ENCODE assay signal across 8 mouse cellular contexts in genomic region chr16:44767967-44768366, GRCm38 (mm10). TPM values are rescaled to one million over a fixed set of nuclear protein-coding genes. Genes with fewer than 3 reads are reported as not detected.
DNase-seq lines count a peak whose midpoint lies in the region; ATAC-seq and TF ChIP-seq lines count a peak whose summit lies in the region.

No protein-coding gene starts in this region.

- H3K9me3 ChIP-seq in kidney, postnatal 0 days (replicated peaks; ENCODE audit: low read length), result no peaks in the 10 kb centered on the region
- no peaks in the 10 kb centered on the region for H3K9me3 ChIP-seq in megakaryocyte, embryonic 14.5 days

- 49% methylated on average over 2 of the region's 2 CpGs for WGBS in kidney, postnatal 0 days

- no peak overlapping the region for H3K9ac ChIP-seq in kidney, postnatal 0 days (ENCODE audit: low read depth, low read length)

- no peaks in the 10 kb centered on the region for H3K27me3 ChIP-seq in kidney, postnatal 0 days (ENCODE audit: insufficient read depth, low read length)
- no peaks in the 10 kb centered on the region for H3K27me3 ChIP-seq in megakaryocyte, embryonic 14.5 days (replicated peaks)

- H3K4me1 ChIP-seq in kidney, postnatal 0 days (replicated peaks; ENCODE audit: insufficient read depth, low read length), result no peaks in the 10 kb centered on the region
- peaks cover 64% of the 10 kb centered on the region for H3K4me1 ChIP-seq in megakaryocyte, embryonic 14.5 days

- H3K4me3 ChIP-seq in kidney, postnatal 0 days (replicated peaks; ENCODE audit: low read depth, low read length), result no peak overlapping the region
- H3K4me3 ChIP-seq in megakaryocyte, embryonic 14.5 days (replicated peaks), result peak overlapping the region; percentile 90

- H3K36me3 ChIP-seq in kidney, postnatal 0 days (ENCODE audit: insufficient read depth, low read length), result no peaks in the 10 kb centered on the region
- peaks cover 34% of the 10 kb centered on the region for H3K36me3 ChIP-seq in megakaryocyte, embryonic 14.5 days (replicated peaks; ENCODE audit: low read length)

- peak; percentile 92 for TF ChIP-seq CTCF in kidney, postnatal 0 days (IDR thresholded peaks at IDR 0.05; ENCODE audit: low read depth)

- H3K27ac ChIP-seq in kidney, postnatal 0 days, result no peak overlapping the region

- peak; percentile 82 for DNase-seq in kidney, postnatal 0 days (ENCODE audit: low spot score)
- DNase-seq in kidney, postnatal 4 days, result no peak
- DNase-seq in ES-CJ7 (ENCODE audit: low read depth, low spot score), result peak; percentile 38
- DNase-seq in embryo, embryonic 10 days (ENCODE audit: low spot score), result peak; percentile 53
- DNase-seq in left cerebral cortex, adult 8-10 months (ENCODE audit: low spot score in 2 of 2), result no peak
- no peak for DNase-seq in spleen, adult 18-20 months
- no peak for DNase-seq in ovary, postnatal 36 days (ENCODE audit: low spot score)

- H3K4me2 ChIP-seq in kidney, postnatal 0 days (ENCODE audit: low read length), result no peak overlapping the region

- no peak for ATAC-seq in kidney, postnatal 0 days (replicated peaks; ENCODE audit: low FRiP score, low read depth)

RNA-seq across cellular contexts. Expression of gene Cd200r1, which starts 2.4 kb away (rescaled TPM):
- polyA plus RNA-seq in kidney, postnatal 0 days (2015; fragmentation: Nextera tagmentation; extraction: Ambion mirVana), result 0.69 and 0.97 TPM in 2 replicates
- polyA plus RNA-seq in megakaryocyte, embryonic 14.5 days (2012; ENCODE audit: insufficient read depth, low replicate concordance), result 4.1 TPM in 1 of 2 replicates, not detected in the other
- total RNA-seq in left cerebral cortex, adult 8-10 months (2022), result 1 to 10 TPM in 1 of 4 experiments, under 1 TPM in 3; 0.67 to 1.0 (median 0.91) TPM

RNA-seq across cellular contexts. Expression of gene Gtpbp8, which starts 21.8 kb away (rescaled TPM):
- polyA plus RNA-seq in kidney, postnatal 0 days (2015; fragmentation: Nextera tagmentation; extraction: Ambion mirVana), result 30.5 and 30.6 TPM in 2 replicates
- 12.5 and 22.7 TPM in 2 replicates for polyA plus RNA-seq in megakaryocyte, embryonic 14.5 days (2012; ENCODE audit: insufficient read depth, low replicate concordance)
- 10 to 100 TPM; 21.0 to 26.3 (median 23.4) TPM for total RNA-seq in left cerebral cortex, adult 8-10 months (2022)

RNA-seq across cellular contexts. Expression of gene Cd200r4, which starts 43.6 kb away (rescaled TPM):
- polyA plus RNA-seq in kidney, postnatal 0 days (2015; fragmentation: Nextera tagmentation; extraction: Ambion mirVana), result 0.07 and 0.18 TPM in 2 replicates
- polyA plus RNA-seq in megakaryocyte, embryonic 14.5 days (2012; ENCODE audit: insufficient read depth, low replicate concordance), result not detected in 2 replicates
- total RNA-seq in left cerebral cortex, adult 8-10 months (2022), result under 1 TPM in 3 of 4 experiments, not detected in 1; 0.25 to 0.91 (median 0.40) TPM

RNA-seq across cellular contexts. Expression of gene Nepro, which starts 43.9 kb away (rescaled TPM):
- polyA plus RNA-seq in kidney, postnatal 0 days (2015; fragmentation: Nextera tagmentation; extraction: Ambion mirVana), result 5.1 and 5.3 TPM in 2 replicates
- polyA plus RNA-seq in megakaryocyte, embryonic 14.5 days (2012; ENCODE audit: insufficient read depth, low replicate concordance), result 0.81 and 1.7 TPM in 2 replicates
- 1 to 10 TPM; 3.7 to 6.0 (median 5.4) TPM for total RNA-seq in left cerebral cortex, adult 8-10 months (2022)

Comparison
In these comparisons a context has a peak if more than half of its experiments do, and no peak if none do; other contexts are left out.
1. DNase-seq: peak in kidney, postnatal 0 days (single experiment), ES-CJ7 (single experiment) and embryo, embryonic 10 days (single experiment); none in kidney, postnatal 4 days (0 of 2), left cerebral cortex, adult 8-10 months (0 of 2), spleen, adult 18-20 months (0 of 2) and ovary, postnatal 36 days (single experiment).